Mouse (Mus musculus) embryonic facial prominence, embryonic 15.5 days (tissue): ENCODE measurements around the gene Adam11. TPM values are rescaled to one million over a fixed set of nuclear protein-coding genes. Genes with fewer than 3 reads are reported as not detected.

Experiments
- ATAC-seq: fragments of 200-750 bp; cut with Nextera tagmentation; 2 replicates; pipeline ENCODE4 v1.8.0; 2017; ENCODE audit warnings: low read depth, moderate TSS enrichment; ENCODE audit not compliant: insufficient number of reproducible peaks, low FRiP score, low TSS enrichment
- H3K27ac ChIP-seq: fragments of 300-500 bp; sonication (generic); replicated peaks from 2 replicates; pipeline ENCODE4 v1.5.1; 2015; ENCODE audit warnings: mild to moderate bottlenecking, inconsistent platforms
- H3K27me3 ChIP-seq: fragments of 300-500 bp; sonication (generic); 2 replicates; pipeline ENCODE4 v1.6.1; 2015; ENCODE audit warnings: inconsistent platforms
- H3K36me3 ChIP-seq: fragments of 300-500 bp; sonication (generic); 2 replicates; pipeline ENCODE4 v1.6.1; 2015; ENCODE audit warnings: mild to moderate bottlenecking, inconsistent platforms
- H3K4me1 ChIP-seq: fragments of 300-500 bp; sonication (generic); 2 replicates; pipeline ENCODE4 v1.6.1; 2015; ENCODE audit warnings: inconsistent platforms
- H3K4me2 ChIP-seq: fragments of 300-500 bp; sonication (generic); replicated peaks from 2 replicates; pipeline ENCODE4 v1.6.1; 2015; ENCODE audit warnings: mild to moderate bottlenecking, inconsistent platforms
- H3K4me3 ChIP-seq: fragments of 300-500 bp; sonication (generic); replicated peaks from 2 replicates; pipeline ENCODE4 v1.5.1; 2015; ENCODE audit warnings: mild to moderate bottlenecking, inconsistent platforms
- H3K9ac ChIP-seq: fragments of 300-500 bp; sonication (generic); 2 replicates; pipeline ENCODE4 v1.6.1; 2015; ENCODE audit warnings: inconsistent platforms
- H3K9me3 ChIP-seq: fragments of 300-500 bp; sonication (generic); replicated peaks from 2 replicates; pipeline ENCODE4 v1.6.1; 2016; ENCODE audit warnings: inconsistent platforms
- WGBS: fragments of 180-500 bp; shearing (Covaris S2); methylation state at CpG from one replicate; pipeline ENCODE4 v1.1.7; 2015; 5-methylcytosine and 5-hydroxymethylcytosine counted together
- polyA plus RNA-seq: library from polyadenylated mRNA; unstranded; fragments of >200 nt; fragmentation: Nextera tagmentation; extraction: Ambion mirVana; gene quantifications from 2 replicates; pipeline ENCODE4 v1.2.1, GENCODE M21; 2015

The Adam11 gene
- polyA plus RNA-seq, 1 experiment from 2014 or later = 7.1 TPM

- Histone ChIP-seq H3K4me1 (peaks cover 19% of the 10 kb centered on the region), H3K27ac (no peak overlapping the region), H3K27me3 (no peaks in the 10 kb centered on the region; the same call in 1 of the 2 replicates), H3K4me2 (no peak overlapping the region), H3K36me3 (no peaks in the 10 kb centered on the region), H3K9me3 (no peaks in the 10 kb centered on the region), H3K4me3 (no peak overlapping the region), H3K9ac (no peak overlapping the region)
- WGBS = 74% methylated on average over 12 of the region's 12 CpGs
- ATAC-seq = no peak
These were observed 8.9 kb downstream of the Adam11 start for GRCm38 (mm10) chr11:102769993-102770661.

- Histone ChIP-seq H3K36me3 (no peaks in the 10 kb centered on the region), H3K27ac (no peak overlapping the region), H3K9me3 (no peaks in the 10 kb centered on the region), H3K4me1 (peaks cover 26% of the 10 kb centered on the region), H3K27me3 (no peaks in the 10 kb centered on the region; the same call in 1 of the 2 replicates), H3K4me3 (no peak overlapping the region), H3K9ac (no peak overlapping the region), H3K4me2 (no peak overlapping the region)
- WGBS = 27% methylated on average over 15 of the region's 15 CpGs
- no peak for ATAC-seq
These were observed 9.6 kb downstream of the Adam11 start for GRCm38 (mm10) chr11:102770662-102771435.

GRCm38 (mm10) chr11:102771916-102772714 is 10.9 kb downstream of the Adam11 start:
- 18% methylated on average over 16 of the region's 16 CpGs for WGBS
- no peak overlapping the region for H3K27ac ChIP-seq
- peaks cover 29% of the 10 kb centered on the region for H3K4me1 ChIP-seq
- no peak overlapping the region for H3K4me2 ChIP-seq
- no peak for ATAC-seq
- no peak overlapping the region for H3K9ac ChIP-seq
- peaks cover 3% of the 10 kb centered on the region; the same call in 1 of the 2 replicates for H3K36me3 ChIP-seq
- H3K27me3 ChIP-seq = no peaks in the 10 kb centered on the region; the same call in 1 of the 2 replicates
- H3K4me3 ChIP-seq = no peak overlapping the region
- H3K9me3 ChIP-seq = no peaks in the 10 kb centered on the region

GRCm38 (mm10) chr11:102772771-102773700 is 11.8 kb downstream of the Adam11 start:
- peaks cover 37% of the 10 kb centered on the region for H3K4me1 ChIP-seq
- no peaks in the 10 kb centered on the region; the same call in 1 of the 2 replicates for H3K27me3 ChIP-seq
- ATAC-seq = no peak
- peaks cover 3% of the 10 kb centered on the region; the same call in 1 of the 2 replicates for H3K36me3 ChIP-seq
- H3K4me2 ChIP-seq = no peak overlapping the region
- no peak overlapping the region for H3K4me3 ChIP-seq
- 67% methylated on average over 18 of the region's 18 CpGs for WGBS
- H3K9me3 ChIP-seq = no peaks in the 10 kb centered on the region
- no peak overlapping the region for H3K27ac ChIP-seq
- H3K9ac ChIP-seq = no peak overlapping the region

GRCm38 (mm10) chr11:102773713-102774611 is 12.7 kb downstream of the Adam11 start:
- WGBS = under 1% methylated on average over 46 of the region's 46 CpGs
- Histone ChIP-seq H3K9me3 (no peaks in the 10 kb centered on the region), H3K27ac (peak overlapping the region; percentile 94), H3K4me2 (peak overlapping the region; percentile 96), H3K27me3 (no peaks in the 10 kb centered on the region; the same call in 1 of the 2 replicates), H3K9ac (peak overlapping the region; percentile 59), H3K4me3 (peak overlapping the region; percentile 65), H3K36me3 (peaks cover 3% of the 10 kb centered on the region; the same call in 1 of the 2 replicates), H3K4me1 (peaks cover 45% of the 10 kb centered on the region)
- peak; percentile 15; the same call in 1 of the 2 replicates for ATAC-seq

- Histone ChIP-seq H3K4me3 (peak overlapping the region; percentile 65), H3K27ac (peak overlapping the region; percentile 94), H3K4me2 (peak overlapping the region; percentile 96), H3K27me3 (no peaks in the 10 kb centered on the region; the same call in 1 of the 2 replicates), H3K36me3 (peaks cover 3% of the 10 kb centered on the region; the same call in 1 of the 2 replicates), H3K4me1 (peaks cover 47% of the 10 kb centered on the region), H3K9ac (peak overlapping the region; percentile 59), H3K9me3 (no peaks in the 10 kb centered on the region)
- peak; percentile 92 for ATAC-seq
- under 1% methylated on average over 25 of the region's 25 CpGs for WGBS
These were observed 13.4 kb downstream of the Adam11 start for GRCm38 (mm10) chr11:102774621-102775141.

- peaks cover 3% of the 10 kb centered on the region; the same call in 1 of the 2 replicates for H3K36me3 ChIP-seq
- H3K27me3 ChIP-seq = no peaks in the 10 kb centered on the region
- H3K27ac ChIP-seq = peak overlapping the region; percentile 70
- WGBS = 23% methylated on average over 21 of the region's 21 CpGs
- peak overlapping the region; percentile 39 for H3K4me3 ChIP-seq
- H3K9ac ChIP-seq = peak overlapping the region; percentile 31
- no peaks in the 10 kb centered on the region for H3K9me3 ChIP-seq
- peak overlapping the region; percentile 66 for H3K4me2 ChIP-seq
- ATAC-seq = no peak
- peaks cover 46% of the 10 kb centered on the region for H3K4me1 ChIP-seq
These were observed 16.4 kb downstream of the Adam11 start for GRCm38 (mm10) chr11:102777598-102777997.

- Histone ChIP-seq H3K27ac (peak overlapping the region; percentile 70; the same call in 1 of the 2 replicates), H3K9me3 (no peaks in the 10 kb centered on the region), H3K36me3 (peaks cover 3% of the 10 kb centered on the region; the same call in 1 of the 2 replicates), H3K9ac (no peak overlapping the region), H3K4me3 (peak overlapping the region; percentile 39; the same call in 1 of the 2 replicates), H3K4me1 (peaks cover 46% of the 10 kb centered on the region), H3K4me2 (peak overlapping the region; percentile 66), H3K27me3 (no peaks in the 10 kb centered on the region)
- 17% methylated on average over 14 of the region's 14 CpGs for WGBS
- ATAC-seq = no peak
These were observed 16.9 kb downstream of the Adam11 start for GRCm38 (mm10) chr11:102778165-102778564.

- WGBS = 44% methylated on average over 5 of the region's 5 CpGs
- H3K36me3 ChIP-seq = peaks cover 3% of the 10 kb centered on the region; the same call in 1 of the 2 replicates
- H3K4me2 ChIP-seq = no peak overlapping the region
- H3K4me3 ChIP-seq = no peak overlapping the region
- peaks cover 46% of the 10 kb centered on the region for H3K4me1 ChIP-seq
- no peak for ATAC-seq
- no peaks in the 10 kb centered on the region for H3K27me3 ChIP-seq
- no peaks in the 10 kb centered on the region for H3K9me3 ChIP-seq
- no peak overlapping the region for H3K9ac ChIP-seq
- 0 out of 2 replicates have a peak overlapping the region, but pooled peaks have one; percentile 70 for H3K27ac ChIP-seq
These were observed 17.4 kb downstream of the Adam11 start for GRCm38 (mm10) chr11:102778597-102778996.
